Mouse (Mus musculus): ENCODE measurements around the gene Ubald1. TPM values are rescaled to one million over a fixed set of nuclear protein-coding genes. Genes with fewer than 3 reads are reported as not detected.

The Ubald1 gene
- total RNA-seq, 1 experiment, result 26.7 TPM

DNA sequence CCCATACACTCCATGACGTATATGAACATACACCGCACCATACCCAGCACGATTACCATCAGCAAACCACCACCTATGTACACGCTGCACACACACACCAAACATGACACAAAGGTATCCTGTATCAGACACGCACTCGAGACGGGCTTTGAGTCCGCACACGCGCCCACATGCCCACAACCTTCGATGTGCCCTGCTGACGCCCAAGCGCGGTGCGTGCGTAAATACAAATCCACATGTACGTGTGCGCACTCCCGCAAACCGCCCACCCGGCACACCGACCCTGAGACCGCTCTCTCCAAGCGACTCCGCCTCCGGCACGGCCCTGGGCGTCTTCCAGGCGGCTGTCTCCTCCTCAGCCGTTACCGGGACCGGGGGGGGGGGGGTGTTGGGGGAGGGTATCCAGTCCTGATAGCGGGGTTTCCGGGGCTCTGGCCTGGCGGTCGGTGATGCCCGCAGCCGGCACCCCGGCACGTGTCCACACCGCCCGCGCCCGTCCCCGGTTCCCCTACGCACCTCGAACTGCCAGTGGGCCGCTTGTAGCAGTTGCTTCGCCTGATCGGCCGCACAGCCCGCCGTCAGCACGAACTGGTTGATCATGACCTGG, 911 bp downstream of the Ubald1 start:
- Histone ChIP-seq H3K9me3 (ENCODE audit: control insufficient read depth, insufficient read depth, low read depth, low read length) (no peaks in the 10 kb centered on the region), H3K9ac (ENCODE audit: insufficient read depth, low read depth, low read length, poor library complexity, severe bottlenecking) (peak overlapping the region; percentile 98), H3K4me1 (ENCODE audit: control insufficient read depth in 2 of 2, insufficient read depth in 2 of 2, low read length in 2 of 2, poor library complexity in 1 of 2) (peaks cover 2 to 22% of the 10 kb centered on the region in 2 experiments; a peak in 2 of 4 replicates), H3K4me3 (ENCODE audit: insufficient read depth in 1 of 2, low read depth in 1 of 2, low read length in 2 of 2, poor library complexity in 1 of 2, severe bottlenecking in 1 of 2) (peak overlapping the region; percentile 84 to 98), H3K27ac (ENCODE audit: insufficient read depth, low read depth, low read length, poor library complexity, severe bottlenecking) (peak overlapping the region; percentile 96), H3K36me3 (ENCODE audit: control insufficient read depth, insufficient read depth, low read length, poor library complexity, severe bottlenecking) (peaks cover 29% of the 10 kb centered on the region)
- DNase-seq (ENCODE audit: low read depth, low spot score), result no peak
- in situ Hi-C loops (cut with MboI; ENCODE audit: low sequenced_read_pairs in 2 of 2, unreplicated experiment in 2 of 2), result no loop called here
- TF ChIP-seq ZC3H11A (IDR thresholded peaks at IDR 0.05; ENCODE audit: borderline replicate concordance, low read depth, low read length) (no peak), CHD2 (IDR thresholded peaks at IDR 0.05; ENCODE audit: low read depth, low read length) (no peak), ZNF384 (IDR thresholded peaks at IDR 0.05; ENCODE audit: low read depth, low read length) (no peak), MAFK (IDR thresholded peaks at IDR 0.05; ENCODE audit: insufficient read depth, low read depth, low read length) (no peak), HCFC1 (IDR thresholded peaks at IDR 0.05; ENCODE audit: borderline replicate concordance, insufficient read depth, low read length) (no peak)

DNA sequence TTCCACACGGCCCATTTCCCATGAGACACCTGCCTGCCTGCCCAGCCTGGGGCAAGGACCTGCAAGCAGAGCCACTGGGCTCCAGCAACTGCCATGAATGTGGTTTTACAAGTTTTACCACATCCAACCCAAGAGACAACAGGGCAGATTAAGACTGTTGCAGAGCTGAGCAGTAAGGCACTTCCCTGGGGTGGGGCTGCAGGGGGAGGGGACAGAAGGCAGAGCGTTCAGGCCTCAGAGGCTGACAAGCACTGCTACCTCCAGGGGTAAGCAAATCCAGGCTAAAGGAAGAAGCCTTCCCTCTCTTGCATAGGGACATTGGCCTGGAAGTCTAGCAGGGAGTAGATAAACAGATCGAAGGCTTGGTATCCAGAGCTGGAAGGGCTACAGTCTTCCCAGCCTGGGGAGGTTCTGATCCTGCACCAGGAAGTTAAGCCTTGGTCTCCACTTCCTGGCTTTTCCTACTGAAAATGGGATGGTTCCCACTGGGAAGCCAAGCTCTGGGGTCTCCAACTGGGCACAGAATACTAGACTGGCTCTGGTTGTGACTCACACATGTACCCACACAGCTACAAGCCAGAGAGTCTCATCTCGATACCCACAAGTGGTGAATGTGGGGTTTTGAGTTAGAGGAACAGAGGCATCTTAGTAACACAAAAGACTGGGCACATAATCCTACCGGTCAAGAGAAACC, 1.8 kb downstream of the Ubald1 start:
- in situ Hi-C loops (cut with MboI; ENCODE audit: low sequenced_read_pairs in 2 of 2, unreplicated experiment in 2 of 2), result no loop called here

DNA sequence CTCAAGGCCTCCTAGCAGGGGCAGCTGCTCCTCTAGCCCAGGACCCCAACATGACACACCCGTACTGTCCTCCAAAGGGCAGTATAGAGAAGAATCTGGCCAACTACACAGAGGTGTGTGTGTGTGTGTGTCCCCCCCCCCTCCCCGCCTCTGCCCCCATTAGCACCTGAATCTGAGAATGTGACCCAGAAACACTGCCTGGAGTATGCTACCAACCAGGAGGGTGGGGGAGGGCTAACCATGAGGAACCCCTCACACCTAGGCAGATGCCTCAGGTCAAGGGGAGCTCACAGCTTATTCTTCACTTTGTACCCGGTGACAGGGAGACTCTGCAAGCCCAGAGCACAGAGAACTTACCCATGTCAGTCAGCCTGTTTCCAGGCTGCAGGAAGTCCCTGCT, 2.4 kb downstream of the Ubald1 start:
- no peak for DNase-seq (ENCODE audit: low read depth, low spot score)
- Histone ChIP-seq H3K4me3 (ENCODE audit: insufficient read depth in 1 of 2, low read depth in 1 of 2, low read length in 2 of 2, poor library complexity in 1 of 2, severe bottlenecking in 1 of 2) (peak overlapping the region in 1 of 2 experiments; percentile 98; a peak in 3 of 4 replicates), H3K9ac (ENCODE audit: insufficient read depth, low read depth, low read length, poor library complexity, severe bottlenecking) (peak overlapping the region; percentile 21; the same call in 1 of the 2 replicates), H3K4me1 (ENCODE audit: control insufficient read depth in 2 of 2, insufficient read depth in 2 of 2, low read length in 2 of 2, poor library complexity in 1 of 2) (peaks cover 2 to 22% of the 10 kb centered on the region in 2 experiments; a peak in 2 of 4 replicates), H3K36me3 (ENCODE audit: control insufficient read depth, insufficient read depth, low read length, poor library complexity, severe bottlenecking) (peaks cover 35% of the 10 kb centered on the region), H3K9me3 (ENCODE audit: control insufficient read depth, insufficient read depth, low read depth, low read length) (no peaks in the 10 kb centered on the region), H3K27ac (ENCODE audit: insufficient read depth, low read depth, low read length, poor library complexity, severe bottlenecking) (peak overlapping the region; percentile 3; the same call in 1 of the 2 replicates)
- no peak for TF ChIP-seq HCFC1 (IDR thresholded peaks at IDR 0.05; ENCODE audit: borderline replicate concordance, insufficient read depth, low read length)
- TF ChIP-seq ZNF384 (IDR thresholded peaks at IDR 0.05; ENCODE audit: low read depth, low read length), result no peak
- TF ChIP-seq ZC3H11A (IDR thresholded peaks at IDR 0.05; ENCODE audit: borderline replicate concordance, low read depth, low read length), result no peak
- TF ChIP-seq MAFK (IDR thresholded peaks at IDR 0.05; ENCODE audit: insufficient read depth, low read depth, low read length), result no peak
- TF ChIP-seq CHD2 (IDR thresholded peaks at IDR 0.05; ENCODE audit: low read depth, low read length), result no peak
- in situ Hi-C loops (cut with MboI; ENCODE audit: low sequenced_read_pairs in 2 of 2, unreplicated experiment in 2 of 2), result no loop called here

More for the DNA sequence above, 1.8 kb downstream of the Ubald1 start:
- Histone ChIP-seq H3K36me3 (ENCODE audit: control insufficient read depth, insufficient read depth, low read length, poor library complexity, severe bottlenecking) (peaks cover 35% of the 10 kb centered on the region), H3K27ac (ENCODE audit: insufficient read depth, low read depth, low read length, poor library complexity, severe bottlenecking) (peak overlapping the region; percentile 15; the same call in 1 of the 2 replicates), H3K9me3 (ENCODE audit: control insufficient read depth, insufficient read depth, low read depth, low read length) (no peaks in the 10 kb centered on the region), H3K4me1 (ENCODE audit: control insufficient read depth in 2 of 2, insufficient read depth in 2 of 2, low read length in 2 of 2, poor library complexity in 1 of 2) (peaks cover 2 to 22% of the 10 kb centered on the region in 2 experiments; a peak in 2 of 4 replicates), H3K9ac (ENCODE audit: insufficient read depth, low read depth, low read length, poor library complexity, severe bottlenecking) (peak overlapping the region; percentile 98), H3K4me3 (ENCODE audit: insufficient read depth in 1 of 2, low read depth in 1 of 2, low read length in 2 of 2, poor library complexity in 1 of 2, severe bottlenecking in 1 of 2) (peak overlapping the region; percentile 84 to 98)
- no peak for DNase-seq (ENCODE audit: low read depth, low spot score)
- TF ChIP-seq MAFK (IDR thresholded peaks at IDR 0.05; ENCODE audit: insufficient read depth, low read depth, low read length) (no peak), ZNF384 (IDR thresholded peaks at IDR 0.05; ENCODE audit: low read depth, low read length) (no peak), ZC3H11A (IDR thresholded peaks at IDR 0.05; ENCODE audit: borderline replicate concordance, low read depth, low read length) (no peak)

DNA sequence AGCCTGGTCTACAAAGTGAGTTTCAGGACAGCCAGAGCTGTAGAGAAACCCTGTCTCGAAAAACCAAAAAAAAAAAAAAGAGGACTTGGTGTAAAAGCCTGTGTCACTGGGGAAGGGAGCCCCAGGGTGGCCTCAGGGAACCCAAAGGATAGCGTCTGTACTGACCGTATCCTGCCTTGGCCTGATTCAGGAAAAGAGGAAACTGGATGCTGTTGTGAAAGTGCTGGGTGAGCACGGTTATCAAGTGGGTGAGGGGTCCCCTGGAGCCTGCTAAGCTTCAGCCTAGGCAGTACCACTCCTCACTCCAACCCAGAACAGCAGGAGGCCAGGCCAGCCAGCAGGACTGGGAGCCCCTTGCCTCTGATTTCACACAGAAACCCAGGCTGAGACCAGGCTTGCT, 2.9 kb downstream of the Ubald1 start:
- Histone ChIP-seq H3K4me3 (ENCODE audit: insufficient read depth in 1 of 2, low read depth in 1 of 2, low read length in 2 of 2, poor library complexity in 1 of 2, severe bottlenecking in 1 of 2) (no peak overlapping the region), H3K9ac (ENCODE audit: insufficient read depth, low read depth, low read length, poor library complexity, severe bottlenecking) (no peak overlapping the region), H3K4me1 (ENCODE audit: control insufficient read depth in 2 of 2, insufficient read depth in 2 of 2, low read length in 2 of 2, poor library complexity in 1 of 2) (peaks cover 2 to 22% of the 10 kb centered on the region in 2 experiments; a peak in 2 of 4 replicates), H3K36me3 (ENCODE audit: control insufficient read depth, insufficient read depth, low read length, poor library complexity, severe bottlenecking) (peaks cover 35% of the 10 kb centered on the region), H3K27ac (ENCODE audit: insufficient read depth, low read depth, low read length, poor library complexity, severe bottlenecking) (no peak overlapping the region), H3K9me3 (ENCODE audit: control insufficient read depth, insufficient read depth, low read depth, low read length) (no peaks in the 10 kb centered on the region)
- in situ Hi-C loops (cut with MboI; ENCODE audit: low sequenced_read_pairs in 2 of 2, unreplicated experiment in 2 of 2), result no loop called here
- TF ChIP-seq CHD2 (IDR thresholded peaks at IDR 0.05; ENCODE audit: low read depth, low read length) (no peak), ZC3H11A (IDR thresholded peaks at IDR 0.05; ENCODE audit: borderline replicate concordance, low read depth, low read length) (no peak), MAFK (IDR thresholded peaks at IDR 0.05; ENCODE audit: insufficient read depth, low read depth, low read length) (no peak), ZNF384 (IDR thresholded peaks at IDR 0.05; ENCODE audit: low read depth, low read length) (no peak), HCFC1 (IDR thresholded peaks at IDR 0.05; ENCODE audit: borderline replicate concordance, insufficient read depth, low read length) (no peak)
- DNase-seq (ENCODE audit: low read depth, low spot score), result no peak
